Mouse (Mus musculus): ENCODE results near the gene Fnbp4. TPM values are rescaled to one million over a fixed set of nuclear protein-coding genes. Genes with fewer than 3 reads are reported as not detected.
"Not testable (repeated sequence)": the region's sequence is repeated elsewhere in the genome, so short reads cannot be mapped to it uniquely, and the experiment has no call there.

Fnbp4 gene
- polyA plus RNA-seq, 1 experiment: 8.2 TPM

DNA sequence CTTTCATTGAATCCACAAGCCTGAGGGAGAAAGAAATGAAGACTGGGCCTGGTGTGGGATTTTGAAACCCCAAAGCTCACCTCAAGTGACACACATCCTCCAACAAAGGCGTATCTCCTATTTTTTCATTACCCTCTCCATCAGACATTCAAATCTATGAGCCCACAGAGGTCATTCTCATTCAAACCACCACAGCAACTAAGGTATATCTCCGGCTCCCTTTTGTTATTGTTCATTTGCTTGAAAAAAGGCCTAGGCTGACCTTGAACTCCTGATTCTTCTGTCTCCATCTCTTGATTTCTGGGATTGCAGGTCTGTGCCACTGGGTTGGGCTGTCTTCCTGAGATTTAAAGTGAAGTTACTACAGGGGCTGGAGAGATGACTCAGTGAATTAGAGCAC, 77.8 kb downstream of the Fnbp4 start:
- no peak overlapping the region for H3K27ac ChIP-seq (replicated peaks; ENCODE audit: low read depth, low read length)
- H3K4me3 ChIP-seq (ENCODE audit: insufficient read depth, low read depth, low read length): no peak overlapping the region
- no peaks in the 10 kb centered on the region for H3K4me1 ChIP-seq (ENCODE audit: control insufficient read depth, insufficient read depth, insufficient read length, low read length)

DNA sequence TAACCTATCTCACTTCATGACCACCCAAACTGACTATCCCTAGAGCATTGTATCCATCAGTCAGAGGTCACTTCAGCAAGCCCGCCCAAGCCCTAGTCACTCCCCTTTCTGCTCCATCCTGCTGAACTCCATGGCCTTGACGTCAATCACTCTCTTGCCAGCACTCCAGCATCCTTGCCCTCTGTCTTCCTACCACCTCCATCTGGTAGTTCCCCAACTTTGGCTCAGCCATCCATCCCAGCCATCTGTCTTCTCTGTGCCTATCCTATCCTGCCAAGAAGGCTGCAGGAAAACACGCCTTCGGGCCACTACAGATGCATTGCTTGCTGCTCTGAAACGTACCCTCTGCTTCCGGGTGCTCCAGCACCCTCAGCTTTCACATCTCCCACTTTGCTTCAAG, 78.6 kb downstream of the Fnbp4 start:
- Histone ChIP-seq H3K27ac (replicated peaks; ENCODE audit: low read depth, low read length) (no peak overlapping the region), H3K4me3 (ENCODE audit: insufficient read depth, low read depth, low read length) (no peak overlapping the region), H3K4me1 (ENCODE audit: control insufficient read depth, insufficient read depth, insufficient read length, low read length) (no peaks in the 10 kb centered on the region)

DNA sequence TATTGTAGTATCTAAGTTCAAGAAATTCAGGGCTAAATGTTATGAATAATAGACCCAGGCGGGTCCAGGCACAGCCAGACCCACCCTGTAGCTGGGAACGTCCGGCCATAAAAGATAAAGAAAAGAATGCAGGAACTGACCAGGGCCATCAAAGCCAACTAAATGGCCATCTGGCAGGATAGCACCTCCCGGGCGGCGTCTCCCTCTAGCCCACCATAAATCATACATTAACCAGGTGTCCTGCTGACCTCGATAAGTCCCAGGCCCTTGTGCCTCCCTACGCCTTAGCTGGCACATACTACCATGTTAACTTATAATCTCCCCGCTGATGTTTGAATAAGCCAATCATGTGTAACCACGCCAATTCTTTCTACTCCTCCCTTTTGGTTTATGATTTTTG, 79.4 kb downstream of the Fnbp4 start:
- not testable (repeated sequence) for H3K27ac ChIP-seq (replicated peaks; ENCODE audit: low read depth, low read length); H3K4me3 ChIP-seq (ENCODE audit: insufficient read depth, low read depth, low read length); H3K4me1 ChIP-seq (ENCODE audit: control insufficient read depth, insufficient read depth, insufficient read length, low read length)

DNA sequence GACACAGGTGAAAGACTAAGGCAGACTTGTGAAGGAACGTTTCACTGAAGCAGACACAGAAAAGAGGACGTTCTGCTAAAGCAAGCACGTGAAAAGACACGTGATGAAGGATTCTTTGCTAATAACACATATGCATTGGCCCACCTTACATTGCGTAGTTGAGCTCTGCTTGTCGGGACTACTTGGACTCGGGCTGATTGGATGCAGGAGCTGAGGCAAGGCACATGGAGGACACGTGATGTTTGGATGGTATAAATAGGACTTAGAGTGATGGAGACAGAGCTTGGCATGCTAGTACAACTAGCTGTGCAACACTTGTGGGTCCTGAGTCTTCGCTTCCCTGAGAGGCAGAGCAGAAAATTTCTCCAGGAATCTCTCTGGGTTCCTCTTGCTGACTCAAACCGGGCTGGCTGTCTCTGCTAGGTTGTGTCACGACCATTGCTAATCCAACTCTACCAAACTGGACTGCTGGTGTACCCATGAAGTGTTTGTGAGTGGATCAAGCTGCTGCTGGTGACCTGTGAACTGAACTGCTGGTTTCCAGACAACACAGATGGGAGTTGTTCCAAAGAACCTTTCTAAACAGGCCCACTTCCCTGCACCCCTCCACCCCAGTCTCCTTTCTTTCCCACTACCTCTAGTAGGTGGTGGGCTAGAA, 80.5 kb downstream of the Fnbp4 start:
- Histone ChIP-seq H3K4me1 (ENCODE audit: control insufficient read depth, insufficient read depth, insufficient read length, low read length) (no peaks in the 10 kb centered on the region), H3K27ac (replicated peaks; ENCODE audit: low read depth, low read length) (no peak overlapping the region), H3K4me3 (ENCODE audit: insufficient read depth, low read depth, low read length) (no peak overlapping the region)

DNA sequence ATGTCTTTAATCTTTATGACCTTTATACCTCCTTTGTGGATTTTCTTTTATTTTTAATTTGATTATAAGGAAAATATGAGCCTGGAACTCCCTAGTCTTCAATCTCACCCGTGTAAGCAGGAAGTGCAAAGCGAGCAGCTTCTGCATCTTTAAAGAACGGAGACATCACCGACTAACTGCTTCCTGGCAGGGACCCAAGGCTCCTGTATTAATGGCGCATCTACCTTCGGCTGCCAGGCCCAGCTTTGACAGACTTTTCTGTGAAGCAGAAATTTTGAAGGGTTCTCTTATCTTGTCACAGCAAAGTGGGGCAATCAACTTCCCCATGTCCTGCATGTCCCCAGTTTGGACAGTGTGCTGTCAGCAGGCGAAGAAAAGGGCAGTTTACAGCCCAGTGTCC, 83.6 kb downstream of the Fnbp4 start:
- Histone ChIP-seq H3K27ac (replicated peaks; ENCODE audit: low read depth, low read length) (no peak overlapping the region), H3K4me1 (ENCODE audit: control insufficient read depth, insufficient read depth, insufficient read length, low read length) (no peaks in the 10 kb centered on the region), H3K4me3 (ENCODE audit: insufficient read depth, low read depth, low read length) (no peak overlapping the region)

Other genes with a start within 250 kb of the Fnbp4 start
- 2.1 and 4.2 TPM in 2 replicates for gene Ptprj, start 164.7 kb upstream of the Fnbp4 start, polyA plus RNA-seq (2012; ENCODE audit: insufficient read depth, insufficient read length, missing spikeins)
- 2.5 and 10.1 TPM in 2 replicates for gene Nup160, start 68.2 kb upstream of the Fnbp4 start, polyA plus RNA-seq (2012; ENCODE audit: insufficient read depth, insufficient read length, missing spikeins)
- 0.87 and 1.3 TPM in 2 replicates for gene Agbl2, start 37.4 kb downstream of the Fnbp4 start, polyA plus RNA-seq (2012; ENCODE audit: insufficient read depth, insufficient read length, missing spikeins)
- 906 and 910 TPM in 2 replicates for gene Mtch2, start 101.8 kb downstream of the Fnbp4 start, polyA plus RNA-seq (2012; ENCODE audit: insufficient read depth, insufficient read length, missing spikeins)
- gene C1qtnf4, start 140.5 kb downstream of the Fnbp4 start, polyA plus RNA-seq (2012; ENCODE audit: insufficient read depth, insufficient read length, missing spikeins): 1.6 and 1.8 TPM in 2 replicates
- gene Kbtbd4, start 159.4 kb downstream of the Fnbp4 start, polyA plus RNA-seq (2012; ENCODE audit: insufficient read depth, insufficient read length, missing spikeins): 13.0 and 13.2 TPM in 2 replicates
- 871 and 1,187 TPM in 2 replicates for gene Ndufs3, start 159.5 kb downstream of the Fnbp4 start, polyA plus RNA-seq (2012; ENCODE audit: insufficient read depth, insufficient read length, missing spikeins)
- gene Celf1, start 195.0 kb downstream of the Fnbp4 start, polyA plus RNA-seq (2012; ENCODE audit: insufficient read depth, insufficient read length, missing spikeins): 42.6 and 48.6 TPM in 2 replicates